Mouse (Mus musculus) adrenal gland, adult 18-20 months (tissue): ENCODE measurements around the gene Zfp335. TPM values are rescaled to one million over a fixed set of nuclear protein-coding genes. Genes with fewer than 3 reads are reported as not detected.
"Not testable (repeated sequence)": the region's sequence is repeated elsewhere in the genome, so short reads cannot be mapped to it uniquely, and the experiment has no call there.

ENCODE experiments used
- DNase-seq, 2 experiments: peaks; one replicate each; pipeline ENCODE4 v3.0.0; 2021 to 2022; ENCODE audit warnings: low spot score in 2 of 2
- total RNA-seq, 2 experiments: library from RNA; stranded (reverse); gene quantifications; 1 replicate in 1 of 2; 2 replicates in 1 of 2; pipeline ENCODE4 v1.2.3; 2021

Zfp335 gene
- total RNA-seq, 2 experiments from 2014 or later, result 20.9 to 22.4 TPM

DNA sequence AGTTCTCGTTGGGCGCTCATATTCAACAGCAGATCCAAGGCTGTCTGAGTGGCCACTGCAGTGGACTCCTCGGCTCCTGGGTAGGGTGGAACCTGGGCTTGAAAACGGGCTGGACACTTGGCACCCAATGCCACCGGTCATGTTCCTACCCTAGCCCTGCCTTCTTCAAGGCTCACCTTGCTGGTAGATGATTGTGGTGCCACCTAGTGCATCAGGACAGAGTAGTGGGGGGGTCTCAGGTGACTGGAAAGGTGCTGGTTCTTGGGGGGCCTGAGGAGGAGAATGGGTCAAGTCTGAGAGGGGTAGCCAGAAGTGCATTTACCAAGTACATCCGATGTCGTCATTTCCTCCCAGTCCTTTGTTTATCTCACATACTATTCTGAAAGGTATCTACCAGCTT is 13.5 kb downstream of the Zfp335 start:
- peak in 1 of 2 experiments; percentile 21 for DNase-seq

DNA sequence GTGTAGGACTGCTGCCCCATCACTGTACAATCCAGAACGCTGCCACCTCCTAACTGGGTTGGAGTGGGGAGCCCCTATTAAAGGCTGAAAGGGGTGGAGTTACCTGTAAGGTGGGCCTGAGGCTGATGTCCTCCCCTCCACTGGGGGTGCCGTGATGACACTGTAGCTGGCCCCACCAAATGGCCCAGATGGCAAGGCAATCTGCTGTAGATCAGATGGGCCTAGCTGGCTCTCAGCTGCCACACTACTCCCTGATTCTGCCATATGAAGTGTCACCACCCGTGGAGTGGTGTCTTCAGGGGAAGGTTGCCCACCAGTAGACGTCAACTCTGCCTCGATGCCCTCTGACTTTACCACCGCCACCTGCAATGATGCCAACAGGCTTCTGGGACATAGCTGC is 15.7 kb downstream of the Zfp335 start:
- peak in 1 of 2 experiments; percentile 20 for DNase-seq

DNA sequence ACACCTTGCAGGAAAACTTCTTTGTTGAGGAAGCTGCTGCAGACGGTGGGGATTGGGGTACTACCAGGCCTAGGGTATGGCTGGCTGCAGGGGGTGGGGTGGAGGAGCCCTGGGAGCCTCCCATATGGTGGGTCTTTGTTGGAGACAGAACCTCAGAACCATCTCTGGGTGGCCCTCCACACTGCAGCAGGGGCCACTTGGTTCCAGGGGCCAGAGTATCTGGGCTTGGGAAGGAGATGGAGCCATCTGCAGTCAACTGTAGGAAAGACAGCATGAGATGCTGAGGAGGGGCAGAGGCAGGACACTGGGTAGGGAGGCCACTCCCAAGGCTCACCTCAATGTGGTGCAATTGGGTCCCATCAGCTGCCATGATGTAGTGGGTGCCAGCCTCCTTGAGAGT is 16.9 kb downstream of the Zfp335 start:
- peak in 1 of 2 experiments; percentile 23 for DNase-seq

- peak in 1 of 2 experiments; percentile 22 for DNase-seq
Measured at GRCm38 (mm10) chr2:164894048-164894447, 17.5 kb downstream of the Zfp335 start.

GRCm38 (mm10) chr2:164892696-164893216 is 18.8 kb downstream of the Zfp335 start:
- DNase-seq, result no peak

DNA sequence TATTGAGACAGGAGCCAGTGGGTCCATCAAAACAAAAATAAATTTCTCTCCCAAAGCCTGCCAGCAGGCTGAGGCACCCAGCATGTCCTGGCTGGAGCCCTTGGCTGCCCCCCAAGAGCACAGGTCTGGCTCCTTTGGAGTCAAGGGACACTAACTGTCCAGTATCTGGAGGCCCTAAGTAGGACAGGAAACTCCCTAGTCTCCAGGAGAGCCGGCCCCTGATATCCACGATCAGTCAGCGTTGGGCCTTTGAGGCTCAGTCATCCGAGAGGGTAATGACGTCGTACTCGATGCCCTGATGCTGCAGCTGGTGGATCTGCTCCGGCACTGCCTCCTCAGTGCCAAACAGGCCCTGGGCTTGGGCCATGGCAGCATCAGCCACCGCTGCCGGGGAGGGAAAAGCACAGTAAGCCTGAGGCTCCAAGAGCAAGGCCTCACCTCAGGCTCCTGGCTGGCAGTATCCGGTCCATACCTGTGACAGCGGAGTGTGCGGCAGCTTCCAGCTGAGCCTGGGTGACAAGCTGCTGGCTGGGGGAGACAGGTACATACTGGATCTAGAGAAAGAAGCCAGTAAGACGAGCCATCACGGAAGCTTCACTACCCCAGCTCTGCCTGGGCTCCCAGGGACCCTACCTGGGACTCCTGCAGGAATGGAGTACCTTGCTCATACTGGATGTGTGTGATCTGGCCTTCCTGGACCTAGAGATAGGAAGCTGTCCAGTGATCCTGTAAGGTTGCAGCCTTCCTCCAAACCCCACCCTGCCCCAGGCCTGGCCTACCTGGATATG is 19.5 kb downstream of the Zfp335 start:
- DNase-seq, result peak in 1 of 2 experiments; percentile 23

DNA sequence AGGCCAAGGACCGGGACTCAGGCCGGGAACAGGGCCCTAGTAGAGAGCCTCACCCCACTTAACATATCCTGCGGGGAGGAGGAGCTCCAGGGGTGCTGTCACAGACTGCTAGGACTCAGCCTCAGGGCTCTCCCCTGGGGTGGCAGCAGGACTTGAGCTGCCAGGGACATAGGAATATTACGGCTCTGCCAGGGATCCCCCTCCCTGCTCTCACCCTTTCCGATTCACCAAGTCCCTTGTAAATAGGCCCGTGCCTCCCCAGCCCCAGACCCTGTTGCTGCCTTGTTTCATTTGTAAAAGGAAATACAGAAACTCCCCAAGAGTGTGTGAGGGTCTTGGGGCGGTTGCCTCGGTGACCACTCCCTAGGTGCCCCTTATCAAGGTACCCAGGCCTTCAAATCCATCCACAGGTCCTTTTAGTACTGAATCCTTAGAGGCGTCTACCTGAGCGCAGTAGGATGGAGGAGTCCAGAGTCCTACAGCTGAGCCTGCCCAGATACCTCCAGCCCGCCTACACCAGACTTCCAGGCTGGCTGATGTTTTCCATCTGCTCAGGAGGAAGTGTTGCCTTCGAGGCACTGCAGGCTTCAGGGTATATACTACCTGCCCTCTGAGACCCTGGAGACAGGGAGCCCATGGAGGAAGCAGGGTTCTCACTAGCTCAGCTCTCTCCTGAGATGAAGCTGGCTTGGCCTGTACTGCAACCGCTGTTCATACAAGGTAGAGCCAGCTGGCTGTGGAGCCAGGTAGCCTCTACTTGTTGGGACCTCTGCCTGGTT is 20.3 kb downstream of the Zfp335 start:
- DNase-seq, result no peak

DNA sequence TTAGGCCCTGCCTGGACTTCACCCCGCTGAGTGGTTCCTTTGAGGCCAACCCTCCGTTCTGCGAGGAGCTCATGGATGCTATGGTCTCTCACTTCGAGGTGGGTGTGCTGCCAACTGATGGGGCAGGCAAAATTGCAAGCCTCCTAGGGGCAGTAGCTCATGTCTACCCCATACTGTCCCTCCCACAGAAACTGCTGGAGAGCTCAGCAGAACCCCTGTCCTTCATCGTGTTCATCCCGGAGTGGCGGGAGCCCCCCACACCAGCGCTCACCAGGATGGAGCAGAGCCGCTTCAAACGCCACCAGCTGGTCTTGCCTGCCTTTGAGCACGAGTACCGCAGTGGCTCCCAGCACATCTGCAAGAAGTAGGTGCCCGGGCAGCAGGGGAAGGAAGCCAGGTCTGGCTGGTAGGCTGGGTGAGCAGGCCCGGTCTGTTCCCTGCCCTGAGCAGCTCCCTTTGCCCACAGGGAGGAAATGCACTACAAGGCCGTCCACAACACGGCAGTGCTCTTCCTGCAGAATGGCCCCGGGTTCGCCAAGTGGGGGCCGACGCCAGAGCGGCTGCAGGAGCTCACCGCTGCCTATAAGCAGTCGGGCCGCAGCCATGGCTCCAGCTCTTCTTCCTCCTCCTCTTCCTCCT is 21.0 kb downstream of the Zfp335 start:
- DNase-seq, result peak in 1 of 2 experiments; percentile 22

DNA sequence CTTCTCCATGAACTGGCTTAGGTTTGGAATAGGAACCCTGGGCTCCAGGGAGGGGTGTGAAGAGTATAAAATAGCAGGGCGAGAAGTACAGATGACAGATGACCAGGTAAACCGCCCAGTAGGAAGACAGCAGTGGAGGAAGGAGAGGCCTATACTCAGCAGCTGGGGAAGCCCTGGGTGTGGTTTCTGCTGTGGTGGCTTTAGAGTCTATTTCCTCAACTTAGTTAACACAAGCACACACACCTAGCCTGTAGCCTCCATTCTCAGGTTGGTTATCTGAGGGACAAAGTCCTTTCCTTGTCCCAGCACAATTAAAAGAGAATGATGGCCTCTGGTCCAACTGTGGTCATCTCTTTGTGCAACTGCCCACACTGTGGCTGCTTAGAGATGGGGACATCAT is 21.6 kb downstream of the Zfp335 start:
- no peak for DNase-seq

GRCm38 (mm10) chr2:164888996-164889395 is 22.6 kb downstream of the Zfp335 start:
- no peak for DNase-seq

- DNase-seq, result no peak
Measured at GRCm38 (mm10) chr2:164886617-164887016, 24.9 kb downstream of the Zfp335 start.

GRCm38 (mm10) chr2:164885788-164886187 is 25.8 kb downstream of the Zfp335 start:
- peak; percentile 64 to 77 for DNase-seq

DNA sequence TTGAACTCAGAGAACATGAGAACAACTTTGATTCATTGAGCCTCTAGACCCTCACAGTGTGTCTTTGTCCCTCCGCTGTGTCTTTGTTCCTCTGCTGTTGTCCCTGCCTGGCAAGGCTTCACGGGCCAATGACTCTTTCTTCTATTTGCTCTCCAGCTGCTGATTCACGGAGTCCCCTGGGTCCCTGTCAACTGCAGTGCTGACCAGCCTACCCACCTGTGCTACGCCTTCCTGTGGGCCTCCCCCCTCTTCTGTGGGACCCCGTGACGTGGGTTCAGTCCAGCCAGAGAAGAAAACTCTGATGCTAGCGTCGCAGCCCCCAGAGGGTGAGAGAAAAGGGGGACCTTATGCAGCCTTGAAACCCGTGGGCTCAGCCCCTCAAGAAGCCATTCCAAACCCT is 28.9 kb downstream of the Zfp335 start:
- no peak for DNase-seq

GRCm38 (mm10) chr2:164879568-164880277 is 31.8 kb downstream of the Zfp335 start:
- DNase-seq, result peak; percentile 92

DNA sequence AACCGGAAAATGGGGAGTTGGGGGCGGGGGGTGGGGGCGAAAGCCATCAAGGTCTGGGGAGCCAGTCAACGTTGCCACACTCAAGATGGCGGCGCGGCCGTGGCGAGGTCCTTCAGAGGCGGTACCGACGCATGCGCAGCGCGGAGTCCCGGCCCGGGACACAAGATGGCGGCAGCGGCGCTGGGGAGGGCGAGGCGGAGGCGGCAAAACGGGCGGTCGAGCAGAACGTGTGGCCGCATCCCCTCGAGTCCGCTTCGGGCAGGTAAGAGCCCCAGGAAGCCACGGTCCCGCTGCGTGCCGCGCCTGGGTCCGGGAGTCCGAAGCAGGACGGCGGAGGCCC is 32.4 kb downstream of the Zfp335 start, which contains the start of gene Pcif1:
Gene Pcif1 (plus strand): TSS at position 77 of the 340 bp plus-strand sequence.
- peak; percentile 94 to 95 for DNase-seq

- DNase-seq, result peak; percentile 47 to 49
Measured at GRCm38 (mm10) chr2:164878509-164879227, 32.9 kb downstream of the Zfp335 start.

DNA sequence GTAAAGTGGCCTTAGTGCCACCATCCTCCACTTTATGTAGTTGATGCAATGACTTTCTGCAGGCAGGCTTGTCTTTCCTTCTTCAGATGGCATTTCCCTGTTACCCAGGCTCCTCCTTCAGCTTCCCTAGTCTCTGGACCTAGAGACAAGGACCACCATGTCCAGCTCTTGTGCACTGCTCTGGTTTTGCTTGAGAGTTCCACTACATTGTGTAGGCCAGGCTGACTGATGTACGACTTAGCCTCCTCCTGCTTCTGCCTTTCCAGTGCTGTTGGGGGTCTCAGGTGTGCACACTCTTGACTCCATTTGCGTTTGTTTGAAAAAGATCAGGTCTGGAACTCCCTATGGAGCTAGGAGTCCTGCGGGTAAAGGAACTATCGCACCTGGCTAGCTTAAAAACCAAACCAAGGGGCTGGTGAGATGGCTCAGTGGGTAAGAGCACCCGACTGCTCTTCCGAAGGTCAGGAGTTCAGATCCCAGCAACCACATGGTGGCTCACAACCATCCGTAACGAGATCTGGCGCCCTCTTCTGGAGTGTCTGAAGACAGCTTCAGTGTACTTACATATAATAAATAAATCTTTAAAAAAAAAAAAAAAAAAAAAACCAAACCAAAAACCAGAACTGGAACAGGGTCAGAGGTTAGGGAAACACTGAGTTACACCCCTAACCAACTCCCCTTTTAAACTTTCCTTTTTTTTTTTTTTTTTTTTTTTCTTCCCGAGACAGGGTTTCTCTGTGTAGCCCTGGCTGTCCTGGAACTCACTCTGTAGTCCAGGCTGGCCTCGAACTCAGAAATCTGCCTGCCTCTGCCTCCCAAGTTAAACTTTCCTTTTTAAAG is 34.0 kb downstream of the Zfp335 start:
- not testable (repeated sequence) for DNase-seq

GRCm38 (mm10) chr2:164875648-164876047 is 35.9 kb downstream of the Zfp335 start:
- DNase-seq, result not testable (repeated sequence)

- no peak for DNase-seq
Measured at GRCm38 (mm10) chr2:164874239-164874769, 37.3 kb downstream of the Zfp335 start.
